Mouse (Mus musculus) lung, embryonic 16.5 days (tissue): ENCODE results near the gene Gpr84. TPM values are rescaled to one million over a fixed set of nuclear protein-coding genes. Genes with fewer than 3 reads are reported as not detected.

ENCODE experiments used
- ATAC-seq: fragments of 200-750 bp; cut with Nextera tagmentation; 2 replicates; pipeline ENCODE4 v1.8.0; 2017; ENCODE audit warnings: low read depth, mild to moderate bottlenecking, moderate library complexity
- H3K27ac ChIP-seq: fragments of 300-500 bp; sonication (generic); 2 replicates; pipeline ENCODE4 v1.5.1; 2014; ENCODE audit warnings: mild to moderate bottlenecking, control low read depth, low read length
- H3K27me3 ChIP-seq: fragments of 300-500 bp; sonication (generic); 2 replicates; pipeline ENCODE4 v1.6.1; 2014; ENCODE audit warnings: low read depth, low read length, mixed read lengths; ENCODE audit not compliant: control insufficient read depth, insufficient read depth
- H3K36me3 ChIP-seq: fragments of 300-500 bp; sonication (generic); 2 replicates; pipeline ENCODE4 v1.6.1; 2014; ENCODE audit warnings: low read length; ENCODE audit not compliant: control insufficient read depth, insufficient read depth
- H3K4me1 ChIP-seq: fragments of 300-500 bp; sonication (generic); replicated peaks from 2 replicates; pipeline ENCODE4 v1.6.1; 2014; ENCODE audit warnings: low read length, mixed read lengths; ENCODE audit not compliant: control insufficient read depth, insufficient read depth
- H3K4me2 ChIP-seq: fragments of 300-500 bp; sonication (generic); 2 replicates; pipeline ENCODE4 v1.6.1; 2014; ENCODE audit warnings: low read depth, low read length, control low read depth
- H3K4me3 ChIP-seq: fragments of 300-500 bp; sonication (generic); 2 replicates; pipeline ENCODE4 v1.5.1; 2014; ENCODE audit warnings: mild to moderate bottlenecking, low read length, control low read depth
- H3K9ac ChIP-seq: fragments of 300-500 bp; sonication (generic); 2 replicates; pipeline ENCODE4 v1.6.1; 2014; ENCODE audit warnings: low read length, control low read depth
- H3K9me3 ChIP-seq: fragments of 300-500 bp; sonication (generic); 2 replicates; pipeline ENCODE4 v1.6.1; 2016; ENCODE audit warnings: low read length; ENCODE audit not compliant: control insufficient read depth
- WGBS: fragments of 180-500 bp; shearing (Covaris S2); extraction: QIAGEN DNeasy Blood & Tissue Kit; methylation state at CpG from one replicate; pipeline ENCODE4 v1.1.7; 2014; 5-methylcytosine and 5-hydroxymethylcytosine counted together
- polyA plus RNA-seq: library from polyadenylated mRNA; unstranded; fragments of >200 nt; fragmentation: Nextera tagmentation; extraction: Ambion mirVana; gene quantifications from 2 replicates; pipeline ENCODE4 v1.2.1, GENCODE M21; 2015

Gene Gpr84
- polyA plus RNA-seq, 1 experiment from 2014 or later = 0.44 TPM

DNA sequence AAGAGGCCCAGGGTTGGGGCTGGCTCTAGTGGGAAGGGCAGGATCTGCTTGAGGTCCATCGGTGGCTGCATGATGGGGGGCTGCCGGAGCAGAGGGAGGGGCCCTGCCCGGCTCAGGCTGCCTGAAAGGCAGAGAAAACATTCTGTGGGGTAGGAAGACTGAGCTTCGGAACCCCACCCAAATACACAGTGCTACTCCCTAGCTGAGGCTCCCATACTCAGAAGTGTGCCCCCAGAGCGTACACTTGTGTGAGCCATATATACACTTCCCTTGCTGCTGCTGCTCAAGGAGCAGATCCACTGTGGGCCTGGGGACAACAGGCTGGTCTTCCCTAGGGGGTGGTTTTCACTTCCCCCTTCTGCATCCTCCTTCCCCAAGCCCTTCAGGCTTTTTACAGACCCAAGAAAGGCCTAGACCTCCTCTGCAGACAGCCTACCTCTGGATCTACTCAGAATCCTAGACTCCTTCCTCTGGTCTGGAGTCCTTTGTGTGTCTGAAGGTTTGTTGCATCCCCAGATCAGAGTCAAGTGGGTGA is 22.7 kb upstream of the Gpr84 start:
- Histone ChIP-seq H3K27me3 (peaks cover 4% of the 10 kb centered on the region), H3K9me3 (no peaks in the 10 kb centered on the region), H3K9ac (no peak overlapping the region), H3K4me1 (no peaks in the 10 kb centered on the region), H3K4me3 (no peak overlapping the region), H3K36me3 (no peaks in the 10 kb centered on the region), H3K27ac (no peak overlapping the region), H3K4me2 (no peak overlapping the region)
- peak; percentile 17; the same call in 1 of the 2 replicates for ATAC-seq
- 68% methylated on average over 5 of the region's 5 CpGs for WGBS

DNA sequence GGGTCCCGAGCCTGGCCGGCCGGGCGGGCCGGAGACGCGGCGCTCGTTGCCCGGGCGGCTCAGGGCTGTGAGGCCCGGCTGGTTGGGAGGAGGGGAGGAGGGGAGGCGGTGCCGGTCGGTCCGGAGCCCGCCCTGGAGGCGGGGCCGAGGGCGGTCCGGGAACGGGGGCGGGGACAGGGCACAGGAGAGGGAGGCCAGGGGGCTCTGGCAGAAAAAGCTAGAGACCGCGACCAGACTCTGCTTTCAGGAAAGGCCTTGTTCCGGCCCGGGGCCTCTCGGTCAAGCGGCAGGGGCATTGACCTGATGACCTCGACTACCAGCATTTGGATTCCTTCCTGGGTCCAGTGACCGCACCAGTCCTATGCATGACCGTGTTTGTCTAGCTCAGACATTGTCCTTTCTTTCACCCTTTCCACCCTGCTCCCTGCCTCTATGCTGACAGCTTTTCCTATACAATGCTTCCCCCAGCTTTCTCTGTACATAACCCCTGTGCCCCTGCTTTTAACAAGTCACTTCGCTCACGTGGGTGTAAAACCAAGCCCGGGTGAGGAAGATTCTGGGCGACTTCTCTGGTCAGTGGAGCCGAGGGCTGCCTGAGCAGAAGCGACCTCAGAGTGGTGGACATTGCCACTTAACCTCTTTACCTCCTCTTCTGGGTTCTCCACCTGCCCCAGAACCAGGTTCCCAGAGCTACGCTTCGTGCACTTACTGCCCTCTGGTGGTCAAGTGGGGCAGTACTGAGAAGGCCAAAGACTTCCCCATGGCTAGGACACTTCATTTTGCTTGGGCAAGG is 13.2 kb upstream of the Gpr84 start:
- Histone ChIP-seq H3K4me1 (peaks cover 13% of the 10 kb centered on the region), H3K4me2 (peak overlapping the region; percentile 94), H3K27ac (peak overlapping the region; percentile 59), H3K27me3 (no peaks in the 10 kb centered on the region), H3K9ac (peak overlapping the region; percentile 78), H3K4me3 (peak overlapping the region; percentile 70), H3K9me3 (no peaks in the 10 kb centered on the region), H3K36me3 (no peaks in the 10 kb centered on the region)
- peak; percentile 98 for ATAC-seq
- WGBS = under 1% methylated on average over 27 of the region's 40 CpGs

DNA sequence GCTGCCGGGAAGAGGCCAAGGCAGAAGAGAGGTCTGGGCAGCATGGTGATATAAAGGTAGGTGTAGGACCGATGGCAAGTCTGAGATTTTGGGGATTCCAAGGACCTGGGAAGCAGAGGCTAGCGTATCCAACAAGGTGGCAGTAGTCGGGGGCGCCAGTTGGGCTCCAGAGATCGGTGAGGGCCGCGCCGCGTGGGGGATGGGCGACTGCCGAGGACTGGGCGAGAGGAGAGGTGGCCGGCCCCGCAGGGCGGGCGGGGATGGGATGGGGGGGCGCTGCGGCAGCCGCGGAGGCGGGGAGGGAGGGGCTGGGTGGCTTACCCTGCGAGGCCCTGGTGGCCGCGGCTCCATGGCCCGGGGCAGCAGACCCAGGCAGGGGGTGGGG is 12.7 kb upstream of the Gpr84 start:
- no peaks in the 10 kb centered on the region for H3K9me3 ChIP-seq
- 2% methylated on average over 19 of the region's 26 CpGs for WGBS
- peaks cover 13% of the 10 kb centered on the region for H3K4me1 ChIP-seq
- ATAC-seq = peak; percentile 73
- H3K4me2 ChIP-seq = peak overlapping the region; percentile 94
- no peak overlapping the region; the same call in 1 of the 2 replicates for H3K27ac ChIP-seq
- peak overlapping the region; percentile 70 for H3K4me3 ChIP-seq
- no peaks in the 10 kb centered on the region for H3K36me3 ChIP-seq
- no peaks in the 10 kb centered on the region for H3K27me3 ChIP-seq
- H3K9ac ChIP-seq = peak overlapping the region; percentile 78

DNA sequence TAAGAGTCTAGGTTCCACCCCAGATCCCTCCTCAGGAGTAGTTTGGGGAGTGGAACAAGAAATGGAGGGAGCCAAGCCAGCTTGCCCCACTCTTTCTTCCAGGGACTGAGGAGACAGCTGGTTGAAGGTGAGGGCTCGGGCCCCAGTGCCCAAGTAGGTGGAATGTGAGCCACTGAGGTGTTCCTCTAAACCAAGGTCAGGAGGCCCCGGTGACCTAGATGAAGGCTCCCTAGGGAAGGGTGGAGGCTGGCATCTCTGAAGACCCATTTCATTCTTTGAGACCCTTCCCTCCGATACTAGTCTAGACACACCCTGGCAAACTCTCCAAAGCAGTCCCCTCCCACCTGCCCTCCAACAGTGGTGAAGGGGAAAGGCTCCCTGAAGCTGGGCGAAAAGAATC is 12.0 kb upstream of the Gpr84 start:
- peak overlapping the region; percentile 78 for H3K9ac ChIP-seq
- H3K4me3 ChIP-seq = peak overlapping the region; percentile 70
- H3K4me2 ChIP-seq = peak overlapping the region; percentile 94
- 51% methylated on average over 4 of the region's 4 CpGs for WGBS
- H3K9me3 ChIP-seq = no peaks in the 10 kb centered on the region
- no peaks in the 10 kb centered on the region for H3K27me3 ChIP-seq
- no peak for ATAC-seq
- no peak overlapping the region for H3K27ac ChIP-seq
- peaks cover 13% of the 10 kb centered on the region for H3K4me1 ChIP-seq
- 0 out of 2 replicates have a peak, but pooled peaks cover 2% of the 10 kb centered on the region for H3K36me3 ChIP-seq

DNA sequence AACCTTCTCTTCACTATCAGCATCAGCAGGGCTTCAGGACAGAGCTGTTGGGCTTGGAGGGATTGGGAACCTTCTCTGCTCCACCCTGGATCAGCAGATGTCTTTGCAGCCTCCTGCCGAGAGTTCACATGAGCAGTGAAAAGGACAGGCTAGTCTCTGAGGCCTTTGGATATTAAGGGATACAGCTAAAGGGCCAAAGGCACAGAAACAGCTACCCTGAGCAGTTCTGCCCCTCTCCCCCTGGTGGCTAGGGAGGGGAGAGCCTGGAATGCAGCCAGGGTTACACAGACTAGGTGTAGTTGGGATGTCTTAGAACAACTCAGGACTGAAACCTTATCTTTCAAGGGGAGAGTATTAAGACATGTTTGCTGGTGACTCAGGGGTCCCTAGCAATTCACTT is 10.7 kb upstream of the Gpr84 start:
- 54% methylated on average over 1 of the region's 1 CpGs for WGBS
- no peak overlapping the region for H3K4me2 ChIP-seq
- no peak overlapping the region for H3K4me3 ChIP-seq
- 0 out of 2 replicates have a peak, but pooled peaks cover 2% of the 10 kb centered on the region for H3K36me3 ChIP-seq
- ATAC-seq = no peak
- H3K27ac ChIP-seq = no peak overlapping the region
- no peaks in the 10 kb centered on the region for H3K9me3 ChIP-seq
- peaks cover 18% of the 10 kb centered on the region for H3K4me1 ChIP-seq
- H3K27me3 ChIP-seq = no peaks in the 10 kb centered on the region
- H3K9ac ChIP-seq = no peak overlapping the region

DNA sequence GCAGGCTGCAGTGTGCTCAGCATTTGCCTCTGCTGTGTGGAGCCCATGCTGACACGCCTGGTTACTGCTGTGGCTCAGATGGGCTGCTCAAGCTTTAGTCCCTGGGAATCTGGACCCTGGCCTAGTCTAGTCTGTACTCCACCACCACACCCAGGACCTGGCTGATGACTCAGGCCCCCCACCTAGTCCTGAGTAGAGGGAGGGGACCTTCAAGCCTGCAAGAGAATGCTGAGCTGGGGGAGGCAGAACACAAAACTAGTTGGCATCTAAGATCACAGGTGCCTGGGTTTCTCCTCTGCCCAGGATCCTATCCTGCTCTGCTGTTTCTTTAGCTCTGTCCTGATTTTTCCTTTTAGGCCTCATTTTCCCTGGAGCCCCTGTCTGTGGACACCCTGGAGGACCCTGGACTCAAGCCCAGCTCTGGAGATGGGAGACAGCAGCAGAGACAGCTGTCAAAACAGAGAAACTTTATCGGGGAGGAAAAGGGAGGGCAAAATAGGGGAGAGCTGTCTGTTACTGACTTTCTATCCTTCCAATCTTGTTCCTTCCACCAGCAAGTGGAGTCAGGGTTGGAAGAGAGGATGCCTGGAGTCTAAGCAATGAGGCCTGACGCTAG is 7.9 kb upstream of the Gpr84 start:
- no peaks in the 10 kb centered on the region for H3K9me3 ChIP-seq
- H3K9ac ChIP-seq = 0 out of 2 replicates have a peak overlapping the region, but pooled peaks have one; percentile 0
- H3K4me2 ChIP-seq = no peak overlapping the region
- H3K27me3 ChIP-seq = no peaks in the 10 kb centered on the region
- no peak overlapping the region for H3K27ac ChIP-seq
- H3K36me3 ChIP-seq = 0 out of 2 replicates have a peak, but pooled peaks cover 6% of the 10 kb centered on the region
- H3K4me3 ChIP-seq = no peak overlapping the region
- H3K4me1 ChIP-seq = peaks cover 38% of the 10 kb centered on the region
- ATAC-seq = no peak
- 56% methylated on average over 3 of the region's 3 CpGs for WGBS

DNA sequence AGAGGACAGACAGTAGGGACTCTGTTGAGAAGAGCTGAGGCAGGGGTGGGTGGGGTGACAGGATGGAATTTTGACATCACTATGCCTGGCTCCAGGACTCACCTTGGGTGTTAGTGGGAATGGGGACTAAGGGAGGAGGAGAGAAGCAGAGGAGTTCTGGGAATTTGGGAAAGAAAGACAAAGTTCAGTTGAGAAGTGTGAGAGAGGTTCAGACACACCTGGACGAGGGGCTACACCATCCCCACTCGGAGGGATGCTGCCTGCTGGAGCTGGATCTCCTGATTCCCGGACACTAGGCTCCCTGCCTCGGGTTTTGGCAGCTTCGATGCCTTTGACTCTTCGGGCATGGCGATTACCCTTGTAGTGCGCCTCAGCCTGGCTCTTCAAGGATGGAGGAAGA is 7.3 kb upstream of the Gpr84 start:
- ATAC-seq = no peak
- Histone ChIP-seq H3K27me3 (no peaks in the 10 kb centered on the region), H3K4me1 (peaks cover 38% of the 10 kb centered on the region), H3K27ac (no peak overlapping the region), H3K36me3 (0 out of 2 replicates have a peak, but pooled peaks cover 6% of the 10 kb centered on the region), H3K4me2 (no peak overlapping the region), H3K9me3 (no peaks in the 10 kb centered on the region), H3K9ac (no peak overlapping the region), H3K4me3 (no peak overlapping the region)
- WGBS = 91% methylated on average over 8 of the region's 8 CpGs

DNA sequence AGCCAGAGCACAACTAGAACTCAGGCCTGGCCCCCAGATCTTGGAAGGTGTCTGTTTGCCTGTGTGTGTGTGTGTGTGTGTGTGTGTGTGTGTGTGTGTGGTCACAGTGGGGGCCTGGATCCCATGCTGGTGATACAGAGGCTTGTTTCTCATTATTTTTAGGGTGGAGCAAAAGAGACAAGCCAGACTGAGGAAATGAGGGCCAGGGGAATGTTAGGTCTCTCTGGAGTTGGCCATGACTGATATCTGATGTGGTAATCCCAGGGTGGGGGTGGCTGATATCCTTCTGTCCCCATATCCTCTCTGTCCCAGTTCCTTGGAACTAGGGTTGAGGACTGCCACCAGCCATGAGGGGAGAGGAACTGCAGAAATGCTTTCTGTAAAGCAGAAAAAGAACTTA is 6.7 kb upstream of the Gpr84 start:
- H3K27me3 ChIP-seq = no peaks in the 10 kb centered on the region
- H3K9ac ChIP-seq = no peak overlapping the region
- no peak for ATAC-seq
- H3K36me3 ChIP-seq = 0 out of 2 replicates have a peak, but pooled peaks cover 6% of the 10 kb centered on the region
- H3K4me1 ChIP-seq = peaks cover 34% of the 10 kb centered on the region
- H3K4me2 ChIP-seq = no peak overlapping the region
- no peaks in the 10 kb centered on the region for H3K9me3 ChIP-seq
- no peak overlapping the region for H3K27ac ChIP-seq
- no peak overlapping the region for H3K4me3 ChIP-seq

DNA sequence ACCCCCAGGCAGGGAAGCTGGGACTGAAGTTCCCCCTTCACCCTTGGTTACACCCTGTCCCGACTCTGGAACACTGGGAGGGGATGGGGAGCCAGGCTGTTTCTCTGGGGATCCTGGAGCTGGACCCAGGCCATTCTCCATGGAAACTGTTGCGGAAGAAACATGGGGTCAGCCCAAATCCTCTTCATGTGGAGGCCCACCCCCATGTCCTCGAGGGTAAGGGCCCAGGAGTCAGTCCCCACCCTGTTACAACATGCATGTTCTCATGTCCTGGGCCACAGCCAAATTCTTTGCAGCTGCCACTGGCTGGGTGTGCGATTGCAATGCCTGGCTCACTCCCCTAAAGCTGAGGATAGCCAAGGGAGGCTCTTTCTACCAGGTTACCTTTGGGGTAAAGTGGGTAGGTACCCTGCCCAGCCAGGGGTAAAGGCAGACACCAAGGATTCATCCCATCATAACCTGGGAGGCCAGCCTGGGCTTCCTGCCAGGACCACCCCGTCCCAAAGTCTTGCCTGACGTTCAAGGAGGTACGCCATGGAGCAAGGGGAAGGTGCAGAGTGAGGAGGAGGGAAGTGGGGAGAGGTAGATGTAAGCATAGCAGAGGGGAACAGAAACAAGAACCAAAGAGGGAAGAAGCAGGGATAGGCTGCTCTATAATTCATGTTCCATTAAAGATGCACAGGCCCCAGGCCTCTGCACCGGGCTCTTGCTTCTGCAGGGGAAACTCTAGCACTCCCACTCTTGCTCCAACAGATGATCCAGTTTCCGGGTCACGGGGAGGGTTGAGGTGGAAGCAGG is 5.8 kb upstream of the Gpr84 start:
- H3K36me3 ChIP-seq = 0 out of 2 replicates have a peak, but pooled peaks cover 6% of the 10 kb centered on the region
- no peak overlapping the region for H3K9ac ChIP-seq
- no peak for ATAC-seq
- no peaks in the 10 kb centered on the region for H3K27me3 ChIP-seq
- H3K4me3 ChIP-seq = no peak overlapping the region
- no peak overlapping the region for H3K27ac ChIP-seq
- no peak overlapping the region for H3K4me2 ChIP-seq
- H3K9me3 ChIP-seq = no peaks in the 10 kb centered on the region
- 58% methylated on average over 10 of the region's 10 CpGs for WGBS
- peaks cover 32% of the 10 kb centered on the region for H3K4me1 ChIP-seq
